Mouse (Mus musculus) megakaryocyte, embryonic 14.5 days (primary cell): ENCODE measurements around the gene Atp6v0d1.

Source experiments
- FLI1 ChIP-seq: IDR thresholded peaks from 2 replicates; pipeline ENCODE4 v1.6.1; 2012; ENCODE audit warnings: low read length, inconsistent platforms, mixed read lengths
- GATA1 ChIP-seq: IDR thresholded peaks from 3 replicates; pipeline ENCODE4 v1.6.1; 2012; ENCODE audit warnings: mixed read lengths, low read length, inconsistent platforms, borderline replicate concordance

DNA sequence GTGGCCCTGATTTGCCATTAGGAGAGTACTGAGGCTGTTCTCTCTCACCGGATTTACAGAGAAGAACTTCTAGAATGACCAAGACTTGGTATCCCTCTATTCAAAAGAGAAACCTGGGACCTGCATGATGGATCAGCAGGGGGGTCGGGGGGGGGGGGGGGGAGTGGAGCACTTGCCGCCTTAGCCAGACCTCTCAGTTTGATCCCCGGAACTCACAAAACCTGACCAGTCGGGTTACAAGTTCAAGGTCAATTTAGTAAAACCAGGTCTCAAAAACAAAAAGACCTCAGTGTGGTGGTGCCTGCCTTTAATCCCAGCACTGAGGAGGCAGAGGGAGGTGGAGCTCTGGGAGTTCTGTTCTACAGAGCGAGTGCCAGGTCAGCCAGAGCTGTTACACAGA lies 8.9 kb upstream of the Atp6v0d1 start:
- TF ChIP-seq GATA1 (no peak), FLI1 (no peak)
